Mouse (Mus musculus) forebrain, embryonic 10.5 days (tissue): ENCODE measurements around the gene Trim46. TPM values are rescaled to one million over a fixed set of nuclear protein-coding genes. Genes with fewer than 3 reads are reported as not detected.

Experiments
- DNase-seq: peaks from one replicate; pipeline ENCODE4 v3.0.0-alpha.2; 2017; ENCODE audit warnings: low spot score; ENCODE audit errors: extremely low spot score
- H3K27ac ChIP-seq: fragments of 300-500 bp; sonication (generic); 2 replicates; pipeline ENCODE4 v1.5.1; 2016; ENCODE audit warnings: mild to moderate bottlenecking
- H3K27me3 ChIP-seq: fragments of 300-500 bp; sonication (generic); 2 replicates; pipeline ENCODE4 v1.6.1; 2016; ENCODE audit warnings: mild to moderate bottlenecking; ENCODE audit not compliant: poor library complexity, severe bottlenecking
- H3K36me3 ChIP-seq: fragments of 300-500 bp; sonication (generic); replicated peaks from 2 replicates; pipeline ENCODE4 v1.6.1; 2016; ENCODE audit warnings: mild to moderate bottlenecking, moderate library complexity
- H3K4me1 ChIP-seq: fragments of 300-500 bp; sonication (generic); 2 replicates; pipeline ENCODE4 v1.6.1; 2016
- H3K4me3 ChIP-seq: fragments of 300-500 bp; sonication (generic); 2 replicates; pipeline ENCODE4 v1.5.1; 2016; ENCODE audit warnings: mild to moderate bottlenecking, moderate library complexity
- H3K9me3 ChIP-seq: fragments of 300-500 bp; sonication (generic); 2 replicates; pipeline ENCODE4 v1.6.1; 2016; ENCODE audit warnings: mild to moderate bottlenecking, moderate library complexity
- WGBS: fragments of 180-500 bp; shearing (Covaris S2); methylation state at CpG from one replicate; pipeline ENCODE4 v1.1.7; 2016; 5-methylcytosine and 5-hydroxymethylcytosine counted together
- polyA plus RNA-seq: library from polyadenylated mRNA; unstranded; fragments of >200 nt; fragmentation: Nextera tagmentation; extraction: Ambion mirVana; gene quantifications from 2 replicates; pipeline ENCODE4 v1.2.1, GENCODE M21; 2016

Gene Trim46
- 4.4 and 5.4 TPM in 2 replicates for polyA plus RNA-seq

DNA sequence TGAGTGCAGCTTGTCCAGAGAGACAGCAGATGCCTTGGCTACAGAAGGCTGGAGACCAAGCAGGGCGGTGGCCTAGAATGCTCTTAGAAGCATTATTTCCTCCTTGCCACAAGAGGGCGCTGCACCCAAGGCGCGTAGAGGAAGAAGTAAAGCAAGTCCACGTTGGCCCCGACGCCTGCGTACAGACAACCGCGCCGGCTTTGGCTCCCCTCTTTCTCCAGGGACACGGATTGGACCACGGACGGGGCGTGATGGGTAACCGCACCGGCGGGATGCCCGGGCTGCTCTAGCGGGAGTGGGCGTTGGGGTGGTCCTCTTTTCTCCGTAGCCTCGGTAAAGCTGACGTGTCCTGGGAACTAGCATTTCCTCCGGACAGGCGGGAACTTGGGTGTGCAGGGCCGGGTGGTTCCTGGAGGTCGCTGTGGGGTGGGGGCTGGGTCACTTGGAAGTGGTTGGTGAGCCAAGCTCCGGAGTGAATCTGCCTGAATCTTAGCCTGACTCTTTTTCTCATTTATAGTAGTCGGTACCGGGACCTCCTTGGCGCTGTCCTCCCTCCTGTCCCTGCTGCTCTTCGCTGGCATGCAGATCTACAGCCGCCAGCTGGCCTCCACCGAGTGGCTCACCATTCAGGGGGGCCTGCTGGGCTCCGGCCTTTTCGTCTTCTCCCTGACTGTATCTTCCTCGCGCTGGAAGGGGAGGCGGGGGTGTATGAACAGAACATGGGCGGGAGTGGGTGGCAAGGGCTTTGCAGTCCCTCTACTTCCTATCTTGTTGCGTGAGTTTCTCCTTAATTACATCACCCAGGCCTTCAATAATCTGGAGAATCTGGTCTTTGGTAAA is at the start of gene Trim46:
Gene Trim46 (minus strand): TSS at position 49 of the 840 bp plus-strand sequence.
- under 1% methylated on average over 42 of the region's 42 CpGs for WGBS
- peaks cover 33% of the 10 kb centered on the region for H3K27me3 ChIP-seq

DNA sequence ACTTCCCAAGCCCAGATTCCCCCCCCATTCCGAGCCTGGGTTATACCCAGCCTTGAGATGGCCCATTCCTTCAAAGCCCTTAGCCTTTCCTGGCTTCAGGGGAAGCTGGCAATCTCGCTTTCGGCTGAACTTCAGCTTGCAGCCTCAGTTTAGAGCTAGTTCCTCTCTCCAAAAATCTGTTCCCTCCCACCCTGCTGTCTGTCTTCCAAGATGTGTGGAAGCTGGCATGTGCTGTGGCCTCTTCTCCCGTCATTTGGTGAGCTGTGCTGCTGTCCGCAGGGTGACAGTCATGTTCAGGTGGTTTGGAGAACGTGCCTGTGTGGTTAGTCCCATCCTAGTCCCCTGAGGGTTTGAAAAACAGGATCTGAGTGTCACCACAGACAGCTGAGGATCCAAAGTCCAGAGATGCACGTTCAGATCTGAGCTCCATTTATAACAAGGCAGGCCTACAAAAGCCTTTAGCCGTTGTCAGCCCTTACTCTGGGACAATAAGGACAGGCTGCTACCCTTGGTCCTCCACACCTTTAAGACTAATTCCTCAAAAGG is 49.6 kb upstream of the Trim46 start:
- no peak for DNase-seq

More for the DNA sequence above, at the start of gene Trim46:
- H3K4me1 ChIP-seq = peaks cover 70% of the 10 kb centered on the region
- peak within 1 kb of the TSS; percentile 94 for H3K27ac ChIP-seq
- peak within 1 kb of the TSS; percentile 83 for H3K4me3 ChIP-seq
- no peaks in the 10 kb centered on the region for H3K9me3 ChIP-seq
- peak; percentile 92 for DNase-seq
- peaks cover 33% of the 10 kb centered on the region for H3K36me3 ChIP-seq

DNA sequence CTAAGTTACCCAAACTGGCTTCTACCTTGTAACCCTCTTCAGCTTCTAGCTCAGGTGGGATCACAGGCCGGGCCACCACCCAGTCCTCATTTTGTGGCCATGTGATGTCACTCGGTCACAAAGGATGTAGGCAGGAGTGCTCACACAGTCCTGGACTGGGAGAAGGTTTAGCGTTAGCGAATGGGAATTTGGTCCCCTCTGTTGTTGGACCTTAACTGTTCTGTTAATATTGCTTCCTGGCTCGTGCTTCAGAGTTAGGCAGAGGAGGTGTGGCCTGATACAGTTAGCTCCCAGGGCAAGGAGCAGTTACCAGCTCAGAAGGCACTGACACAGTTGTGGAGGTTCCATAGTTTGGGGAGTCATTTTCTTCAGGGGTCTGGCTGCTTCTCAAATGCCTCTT is 48.1 kb upstream of the Trim46 start:
- peaks cover 1% of the 10 kb centered on the region for H3K4me1 ChIP-seq

More for the DNA sequence above, 49.6 kb upstream of the Trim46 start:
- no peaks in the 10 kb centered on the region for H3K9me3 ChIP-seq
- H3K36me3 ChIP-seq = no peaks in the 10 kb centered on the region
- 82% methylated on average over 8 of the region's 8 CpGs for WGBS
- peaks cover 29% of the 10 kb centered on the region for H3K27me3 ChIP-seq
- no peak overlapping the region for H3K27ac ChIP-seq
- no peak overlapping the region for H3K4me3 ChIP-seq
- H3K4me1 ChIP-seq = peaks cover 11% of the 10 kb centered on the region

DNA sequence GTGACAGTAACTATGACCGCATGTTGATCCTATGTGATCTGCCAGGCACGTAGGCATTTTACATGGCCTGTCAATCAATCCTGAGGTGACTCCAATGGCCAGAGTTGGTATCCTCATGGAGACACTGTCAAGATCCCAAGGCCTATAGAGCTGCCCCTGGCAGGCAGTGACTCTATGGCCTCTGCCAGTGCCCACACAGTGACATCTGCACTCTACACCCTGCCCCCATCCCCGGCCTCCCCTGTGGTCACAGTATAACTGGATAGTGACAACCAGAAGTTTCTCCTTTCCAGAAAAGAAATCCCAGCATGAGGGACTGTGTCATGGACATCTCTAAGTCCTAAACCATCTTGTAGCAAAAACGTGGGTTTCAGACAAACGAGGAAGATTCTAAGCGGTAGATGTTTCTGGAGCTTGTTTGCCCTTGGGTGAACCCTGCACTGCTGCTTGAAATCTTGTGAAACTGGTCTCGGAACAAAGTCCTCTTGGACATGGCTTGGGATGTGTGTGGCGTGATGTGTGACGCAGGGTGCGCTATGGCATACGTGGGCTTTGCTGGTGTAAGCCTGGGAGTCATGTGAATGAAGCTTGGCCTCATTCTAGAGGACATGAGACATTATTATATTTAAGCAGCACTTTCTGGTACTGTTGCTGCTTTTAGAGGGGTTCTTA is 47.3 kb upstream of the Trim46 start:
- no peaks in the 10 kb centered on the region for H3K9me3 ChIP-seq
- no peaks in the 10 kb centered on the region for H3K36me3 ChIP-seq
- no peak for DNase-seq
- peaks cover 7% of the 10 kb centered on the region for H3K4me1 ChIP-seq
- no peak overlapping the region for H3K27ac ChIP-seq
- no peak overlapping the region for H3K4me3 ChIP-seq
- H3K27me3 ChIP-seq = peaks cover 6% of the 10 kb centered on the region
- 94% methylated on average over 11 of the region's 11 CpGs for WGBS

More for the DNA sequence above, 48.1 kb upstream of the Trim46 start:
- H3K4me3 ChIP-seq = no peak overlapping the region
- WGBS = 83% methylated on average over 5 of the region's 5 CpGs
- no peak overlapping the region for H3K27ac ChIP-seq
- no peaks in the 10 kb centered on the region for H3K9me3 ChIP-seq
- no peak for DNase-seq
- peaks cover 14% of the 10 kb centered on the region for H3K27me3 ChIP-seq
- H3K36me3 ChIP-seq = no peaks in the 10 kb centered on the region

DNA sequence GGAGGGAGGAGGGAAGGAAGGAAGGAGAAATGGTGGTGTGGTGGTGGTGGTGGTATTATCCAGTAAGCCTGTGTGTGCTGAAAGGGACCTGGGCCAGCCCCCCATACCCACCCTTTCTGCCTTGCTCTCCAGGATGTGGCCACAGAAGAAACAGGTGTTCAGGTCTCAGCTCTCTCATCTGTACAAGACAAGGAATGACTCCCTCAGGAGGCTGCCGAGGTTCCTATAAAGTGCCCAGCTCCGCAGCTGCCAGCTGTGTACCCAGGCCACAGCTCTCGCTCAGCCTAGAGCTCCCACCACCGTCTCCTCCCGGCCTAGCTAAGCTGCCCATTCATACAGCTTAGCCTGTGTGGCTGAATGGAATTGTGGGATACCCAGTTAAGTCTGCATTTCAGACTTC is 46.2 kb upstream of the Trim46 start:
- no peaks in the 10 kb centered on the region for H3K36me3 ChIP-seq
- no peak overlapping the region for H3K27ac ChIP-seq
- peaks cover 14% of the 10 kb centered on the region for H3K4me1 ChIP-seq
- WGBS = 75% methylated on average over 5 of the region's 5 CpGs
- no peak for DNase-seq
- H3K9me3 ChIP-seq = no peaks in the 10 kb centered on the region
- no peak overlapping the region for H3K4me3 ChIP-seq
- no peaks in the 10 kb centered on the region for H3K27me3 ChIP-seq

DNA sequence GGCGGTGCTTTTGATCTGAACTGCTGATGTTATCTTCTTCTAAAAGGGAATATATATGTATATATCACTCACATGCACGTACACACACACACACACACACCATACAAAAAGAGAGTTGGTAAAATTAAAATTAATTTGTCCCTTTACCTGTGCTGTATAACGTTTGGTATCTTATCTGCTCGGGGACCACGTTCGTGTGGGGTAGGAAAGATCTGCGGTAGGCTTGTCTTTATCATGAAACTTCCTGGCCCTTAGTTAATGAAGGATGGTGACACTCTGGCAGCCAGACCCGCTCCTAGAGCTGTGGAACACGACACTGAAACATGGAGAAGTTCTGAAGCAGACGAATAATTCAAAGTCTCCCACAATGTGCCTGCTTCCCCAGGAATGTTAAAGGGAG is 45.8 kb upstream of the Trim46 start:
- 83% methylated on average over 10 of the region's 10 CpGs for WGBS
- DNase-seq = no peak

DNA sequence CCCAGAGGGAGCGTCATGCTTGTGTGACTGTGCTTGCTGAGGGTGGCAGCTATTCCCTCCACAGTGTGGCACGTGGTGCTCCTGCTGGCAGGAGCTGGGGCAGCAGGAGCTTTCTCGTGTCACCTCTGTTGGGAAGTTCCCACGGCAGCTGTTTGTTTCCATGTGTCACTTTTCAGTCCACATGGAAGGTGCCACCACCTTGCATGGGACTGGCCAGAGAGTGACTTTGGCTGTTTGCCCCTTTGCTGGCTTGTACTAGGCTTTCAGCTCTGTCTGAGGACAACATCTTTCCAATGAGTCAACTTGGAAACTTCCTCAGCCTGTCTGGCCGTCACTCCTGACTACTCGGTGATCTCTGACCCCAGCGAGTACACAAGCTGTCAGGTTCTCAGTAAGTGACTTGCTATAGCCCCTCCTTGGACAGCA is 42.4 kb upstream of the Trim46 start:
- 65% methylated on average over 7 of the region's 7 CpGs for WGBS
- Histone ChIP-seq H3K27ac (0 out of 2 replicates have a peak overlapping the region, but pooled peaks have one; percentile 30), H3K4me3 (no peak overlapping the region), H3K36me3 (no peaks in the 10 kb centered on the region), H3K9me3 (no peaks in the 10 kb centered on the region), H3K27me3 (peaks cover 10% of the 10 kb centered on the region; the same call in 1 of the 2 replicates), H3K4me1 (peaks cover 35% of the 10 kb centered on the region)
- no peak for DNase-seq

More for the DNA sequence above, 45.8 kb upstream of the Trim46 start:
- Histone ChIP-seq H3K27ac (no peak overlapping the region), H3K9me3 (no peaks in the 10 kb centered on the region), H3K4me1 (peaks cover 19% of the 10 kb centered on the region), H3K36me3 (no peaks in the 10 kb centered on the region), H3K27me3 (no peaks in the 10 kb centered on the region), H3K4me3 (no peak overlapping the region)

DNA sequence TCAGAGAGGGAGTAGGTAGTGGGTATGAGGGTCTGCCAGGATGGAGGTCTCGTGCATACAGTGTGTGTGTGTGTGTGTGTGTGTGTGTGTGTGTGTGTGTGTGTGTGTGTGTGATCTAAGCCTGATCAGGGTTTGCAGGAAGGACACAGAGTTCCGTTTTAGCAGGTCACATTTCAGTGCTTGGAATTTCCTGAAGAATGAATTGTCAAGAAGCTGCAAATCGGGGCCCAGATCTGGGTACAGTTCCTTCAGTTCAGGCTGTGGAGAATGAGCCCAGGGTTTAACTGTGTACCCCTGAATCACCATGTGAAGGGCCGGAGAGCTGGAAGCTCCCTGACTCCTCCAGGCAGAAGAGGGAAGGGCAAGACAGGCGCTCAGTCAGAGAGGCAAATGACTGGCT is 41.2 kb upstream of the Trim46 start:
- Histone ChIP-seq H3K36me3 (no peaks in the 10 kb centered on the region), H3K4me1 (peaks cover 37% of the 10 kb centered on the region), H3K27me3 (peaks cover 13% of the 10 kb centered on the region; the same call in 1 of the 2 replicates), H3K9me3 (no peaks in the 10 kb centered on the region), H3K4me3 (no peak overlapping the region), H3K27ac (0 out of 2 replicates have a peak overlapping the region, but pooled peaks have one; percentile 32)
- DNase-seq = no peak
- whole genome bisulfite sequencing = 62% methylated on average over 5 of the region's 5 CpGs

DNA sequence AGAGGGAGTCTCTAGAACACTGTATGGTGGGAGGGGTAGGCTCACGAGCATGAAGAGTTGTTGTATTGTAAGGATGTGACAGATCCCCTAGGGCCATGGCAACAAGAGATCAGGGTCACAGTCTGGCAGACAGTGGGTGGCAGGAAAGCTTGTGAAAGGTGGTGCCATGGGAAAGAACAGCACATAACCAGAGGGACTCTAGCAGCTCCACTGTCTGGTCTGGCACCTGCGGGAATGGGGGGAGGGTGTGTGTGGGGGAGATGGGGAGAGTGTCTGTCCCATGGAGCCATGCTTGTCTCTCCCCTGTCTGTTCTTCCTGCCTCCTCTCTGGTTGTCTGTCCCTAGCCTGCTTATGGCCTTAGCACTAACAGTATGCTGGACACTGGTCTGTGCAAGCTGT is 39.4 kb upstream of the Trim46 start:
- peaks cover 55% of the 10 kb centered on the region for H3K4me1 ChIP-seq
- H3K27me3 ChIP-seq = peaks cover 30% of the 10 kb centered on the region
- no peak for DNase-seq
- no peak overlapping the region for H3K4me3 ChIP-seq
- H3K27ac ChIP-seq = 0 out of 2 replicates have a peak overlapping the region, but pooled peaks have one; percentile 40
- no peaks in the 10 kb centered on the region for H3K36me3 ChIP-seq
- 34% methylated on average over 2 of the region's 2 CpGs for WGBS
- H3K9me3 ChIP-seq = no peaks in the 10 kb centered on the region

DNA sequence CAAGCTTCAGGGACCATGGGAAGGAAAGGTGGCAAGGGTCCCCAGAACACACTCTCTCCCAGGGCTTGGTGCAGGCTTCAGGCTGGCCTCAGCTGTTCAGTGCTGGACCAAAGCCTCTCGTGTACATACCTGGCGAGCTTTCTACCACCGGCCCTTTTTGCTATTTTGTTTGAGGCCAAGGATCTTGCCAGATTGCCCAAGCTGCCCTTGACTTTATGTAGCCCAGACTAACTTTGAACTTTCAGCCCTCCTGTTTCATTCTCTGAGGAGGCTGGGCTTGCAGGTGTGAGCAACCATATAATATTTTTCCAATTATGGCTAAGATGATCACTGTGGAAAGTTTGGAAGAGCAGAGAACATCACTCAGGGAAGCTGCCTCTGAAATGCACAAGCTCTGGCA is 38.2 kb upstream of the Trim46 start:
- H3K9me3 ChIP-seq = no peaks in the 10 kb centered on the region
- WGBS = 94% methylated on average over 3 of the region's 3 CpGs

DNA sequence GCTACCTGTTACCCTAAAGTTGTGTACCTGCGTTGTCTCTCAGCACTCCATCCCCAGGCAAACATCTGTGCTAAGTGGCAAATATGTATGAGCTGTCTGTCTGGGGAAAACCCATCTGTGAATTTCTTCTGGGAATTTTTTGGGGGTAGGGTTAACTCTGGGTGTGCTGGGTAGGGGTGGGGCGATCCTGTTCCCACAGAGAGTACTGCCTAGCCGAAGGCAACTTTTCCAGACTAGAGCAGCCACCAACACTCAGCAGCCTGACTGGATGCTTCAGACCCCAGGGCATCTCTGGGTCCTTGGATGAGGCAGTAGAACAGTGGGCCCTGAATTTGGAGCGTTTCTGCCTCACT is 36.2 kb upstream of the Trim46 start:
- 30% methylated on average over 4 of the region's 4 CpGs for WGBS
- Histone ChIP-seq H3K4me3 (no peak overlapping the region), H3K36me3 (no peaks in the 10 kb centered on the region), H3K4me1 (peaks cover 73% of the 10 kb centered on the region), H3K27ac (peak overlapping the region; percentile 60; the same call in 1 of the 2 replicates), H3K27me3 (peaks cover 63% of the 10 kb centered on the region), H3K9me3 (no peaks in the 10 kb centered on the region)
- DNase-seq = no peak

More for the DNA sequence above, 38.2 kb upstream of the Trim46 start:
- Histone ChIP-seq H3K36me3 (no peaks in the 10 kb centered on the region), H3K27ac (no peak overlapping the region), H3K27me3 (peaks cover 43% of the 10 kb centered on the region), H3K4me1 (peaks cover 67% of the 10 kb centered on the region), H3K4me3 (no peak overlapping the region)
- DNase-seq = no peak

DNA sequence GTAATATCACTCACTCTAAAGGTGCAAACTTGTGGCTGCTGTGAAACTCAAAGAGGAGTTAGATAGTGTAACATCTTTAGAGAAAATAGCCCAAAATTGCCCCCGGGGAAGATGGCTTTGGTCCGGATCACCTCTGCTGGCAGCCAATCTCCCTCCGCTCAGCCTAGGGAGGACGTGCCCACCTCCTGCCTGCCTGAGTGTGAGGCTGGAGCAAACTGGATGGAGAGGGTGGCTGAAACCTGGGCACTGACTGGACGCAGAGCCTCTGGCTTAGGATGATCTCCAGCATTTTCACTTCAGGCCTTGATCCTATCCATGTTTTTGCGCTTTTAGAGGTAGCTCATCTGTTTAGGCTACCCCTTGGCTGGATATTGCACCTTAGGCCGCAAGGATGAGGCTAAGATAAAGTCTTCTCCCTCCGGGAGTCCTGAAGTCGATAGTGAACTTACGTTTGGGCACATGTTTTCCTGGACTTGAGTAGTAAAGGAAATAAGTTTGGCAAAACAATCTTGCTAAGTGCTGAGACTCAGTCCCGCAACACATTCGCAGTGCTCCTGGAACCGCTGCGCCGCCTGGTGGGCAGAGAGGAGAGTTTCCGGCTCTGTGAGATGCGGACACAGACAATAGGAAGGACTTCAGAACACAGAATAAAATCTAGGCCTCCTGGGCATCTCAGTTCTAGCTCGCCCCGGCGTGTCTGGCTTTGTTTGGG is 35.6 kb upstream of the Trim46 start:
- H3K4me3 ChIP-seq = peak overlapping the region; percentile 61
- H3K27ac ChIP-seq = peak overlapping the region; percentile 66
- H3K4me1 ChIP-seq = peaks cover 73% of the 10 kb centered on the region
- H3K36me3 ChIP-seq = no peaks in the 10 kb centered on the region
- peak; percentile 83 for DNase-seq
- peaks cover 68% of the 10 kb centered on the region for H3K27me3 ChIP-seq
- 12% methylated on average over 20 of the region's 20 CpGs for WGBS
- no peaks in the 10 kb centered on the region for H3K9me3 ChIP-seq
